Mouse (Mus musculus) liver, embryonic 14.5 days (tissue): Measurements from ENCODE around the gene Prkcb.

Experiments
- CTCF ChIP-seq: IDR thresholded peaks from 2 replicates; pipeline ENCODE4 v1.5.1; 2016; ENCODE audit warnings: antibody characterized with exemption, low read depth, control low read depth
- EP300 ChIP-seq: IDR thresholded peaks from 2 replicates; pipeline ENCODE4 v1.6.1; 2016; ENCODE audit warnings: antibody characterized with exemption, low read depth

- no peak for TF ChIP-seq CTCF
- no peak for TF ChIP-seq EP300
Observed at GRCm38 (mm10) chr7:122414608-122415007, 126.1 kb downstream of the Prkcb start.
